Comparison of ENCODE assay signal across 8 mouse cellular contexts in genomic region chr11:101665636-101665992, GRCm38 (mm10). TPM values are rescaled to one million over a fixed set of nuclear protein-coding genes. Genes with fewer than 3 reads are reported as not detected.
DNase-seq lines count a peak whose midpoint lies in the region; ATAC-seq and TF ChIP-seq lines count a peak whose summit lies in the region.

No protein-coding gene starts in this region.

- DNase-seq in frontal cortex, postnatal 10 days (ENCODE audit: low spot score in 2 of 2), result no peak
- no peak for DNase-seq in thymus, adult 2 months
- DNase-seq in thymus, postnatal 10 days (ENCODE audit: low spot score in 2 of 2), result no peak
- DNase-seq in liver, embryonic 13.5 days, result no peak
- no peak for DNase-seq in layer of hippocampus, adult 11-12 months (ENCODE audit: low spot score)
- DNase-seq in right cerebral cortex, adult 18-20 months, result no peak
- no peak for DNase-seq in left cerebral cortex, adult 9 months (ENCODE audit: low spot score in 2 of 2)

- H3K4me2 ChIP-seq in liver, embryonic 13.5 days, result peak overlapping the region; percentile 96

- peak; percentile 43 for ATAC-seq in frontal cortex, adult (ENCODE audit: low TSS enrichment)
- ATAC-seq in liver, embryonic 13.5 days (ENCODE audit: low read depth), result no peak

- H3K9ac ChIP-seq in liver, embryonic 13.5 days, result peak overlapping the region; percentile 76

- H3K27ac ChIP-seq in thymus, adult 2 months (ENCODE audit: control insufficient read depth, insufficient read depth, low read length), result no peak overlapping the region
- H3K27ac ChIP-seq in liver, embryonic 13.5 days, result peak overlapping the region; percentile 51; the same call in 1 of the 2 replicates

- no peaks in the 10 kb centered on the region for H3K36me3 ChIP-seq in thymus, adult 2 months (ENCODE audit: control insufficient read depth, insufficient read depth, low read length)
- H3K36me3 ChIP-seq in liver, embryonic 13.5 days, result no peaks in the 10 kb centered on the region

- no peaks in the 10 kb centered on the region for H3K9me3 ChIP-seq in liver, embryonic 13.5 days (replicated peaks)

- TF ChIP-seq CTCF in thymus, adult 2 months (IDR thresholded peaks at IDR 0.05; ENCODE audit: borderline replicate concordance, control insufficient read depth, extremely low read depth, insufficient read depth, low read length, poor library complexity), result no peak

- H3K27me3 ChIP-seq in thymus, adult 2 months (ENCODE audit: control insufficient read depth, insufficient read depth, low read length), result no peaks in the 10 kb centered on the region
- no peaks in the 10 kb centered on the region for H3K27me3 ChIP-seq in liver, embryonic 13.5 days

- peak overlapping the region; percentile 49 for H3K4me3 ChIP-seq in thymus, adult 2 months (ENCODE audit: control insufficient read depth, insufficient read depth, low read length)
- peak overlapping the region; percentile 66 for H3K4me3 ChIP-seq in liver, embryonic 13.5 days (replicated peaks)

- TF ChIP-seq POLR2A in thymus, adult 2 months (IDR thresholded peaks at IDR 0.05; ENCODE audit: control insufficient read depth, extremely low read depth, insufficient read depth, low read length, poor library complexity), result no peak

- H3K4me1 ChIP-seq in thymus, adult 2 months (replicated peaks; ENCODE audit: control insufficient read depth, insufficient read depth, low read length), result peaks cover 8% of the 10 kb centered on the region
- H3K4me1 ChIP-seq in liver, embryonic 13.5 days (replicated peaks), result peaks cover 89% of the 10 kb centered on the region

- under 1% methylated on average over 24 of the region's 24 CpGs for WGBS in thymus, adult 2 months
- 1% methylated on average over 24 of the region's 24 CpGs for whole genome bisulfite sequencing in liver, embryonic 13.5 days (ENCODE audit: insufficient replicate concordance)

RNA-seq across cellular contexts. Expression of gene Arl4d, which starts 0.3 kb away (rescaled TPM):
- 4.1 and 5.0 TPM in 2 replicates for polyA plus RNA-seq in thymus, adult 2 months (2012; rRNA removed)
- 1.1 TPM in 2 replicates for polyA plus RNA-seq in liver, embryonic 13.5 days (2015; fragmentation: Nextera tagmentation; extraction: Ambion mirVana)

RNA-seq across cellular contexts. Expression of gene Rdm1, which starts 38.6 kb away (rescaled TPM):
- polyA plus RNA-seq in thymus, adult 2 months (2012; rRNA removed), result 36.5 and 39.2 TPM in 2 replicates
- polyA plus RNA-seq in liver, embryonic 13.5 days (2015; fragmentation: Nextera tagmentation; extraction: Ambion mirVana), result 8.3 and 8.6 TPM in 2 replicates
